Mouse (Mus musculus) cerebellum, postnatal 4 days (tissue): ENCODE measurements around the gene Rfpl4.
A peak's percentile ranks its signal among the peaks of the same experiment; 100 is the strongest.
"Not testable (repeated sequence)": the region's sequence is repeated elsewhere in the genome, so short reads cannot be mapped to it uniquely, and the experiment has no call there.

Experiments used
- DNase-seq, 2 experiments: peaks; one replicate each; pipeline ENCODE4 v3.0.0; 2022; ENCODE audit warnings: low spot score in 2 of 2, mixed read lengths in 1 of 2

The Rfpl4 gene

GRCm38 (mm10) chr7:5116850-5117249 lies at the start of gene Rfpl4:
Gene Rfpl4, minus strand, starts transcription at chr7:5116950.
- DNase-seq = no peak

GRCm38 (mm10) chr7:5149570-5149969 lies 32.8 kb upstream of the Rfpl4 start, which contains the start of gene Vmn1r55:
Gene Vmn1r55, minus strand, starts transcription at chr7:5149670.
- not testable (repeated sequence) for DNase-seq

- DNase-seq = peak; percentile 70 to 81
Observed at GRCm38 (mm10) chr7:5125549-5126406, 9.0 kb upstream of the Rfpl4 start, which contains the start of gene Rasl2-9. Gene Rasl2-9, minus strand, starts transcription at chr7:5125950.

GRCm38 (mm10) chr7:5125078-5125477 lies 8.3 kb upstream of the Rfpl4 start:
- no peak for DNase-seq

GRCm38 (mm10) chr7:5112701-5113100 lies 4.0 kb downstream of the Rfpl4 start:
- no peak for DNase-seq

GRCm38 (mm10) chr7:5109301-5109700 lies 7.4 kb downstream of the Rfpl4 start:
- DNase-seq = no peak

DNA sequence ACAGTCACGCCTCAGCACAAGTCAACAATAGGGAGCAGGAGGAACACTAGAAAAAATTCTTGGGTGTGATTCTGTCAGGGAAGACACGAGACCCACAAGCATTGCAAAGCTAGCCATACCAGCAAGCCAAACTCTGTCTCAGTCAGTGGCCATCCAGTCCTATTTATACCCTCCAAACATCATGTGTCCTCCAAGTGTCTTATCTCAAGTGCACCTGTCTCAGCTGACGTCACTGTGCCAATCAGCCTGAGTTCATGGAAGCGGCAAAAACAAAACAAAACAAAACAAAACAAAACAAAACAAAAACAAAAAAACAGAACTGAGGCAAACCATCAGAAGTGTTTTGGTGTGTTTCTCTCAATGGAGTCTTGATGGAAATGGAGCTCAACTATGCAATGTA lies 8.5 kb downstream of the Rfpl4 start:
- DNase-seq = no peak

- no peak for DNase-seq
Observed at GRCm38 (mm10) chr7:5102564-5102963, 14.2 kb downstream of the Rfpl4 start.

DNA sequence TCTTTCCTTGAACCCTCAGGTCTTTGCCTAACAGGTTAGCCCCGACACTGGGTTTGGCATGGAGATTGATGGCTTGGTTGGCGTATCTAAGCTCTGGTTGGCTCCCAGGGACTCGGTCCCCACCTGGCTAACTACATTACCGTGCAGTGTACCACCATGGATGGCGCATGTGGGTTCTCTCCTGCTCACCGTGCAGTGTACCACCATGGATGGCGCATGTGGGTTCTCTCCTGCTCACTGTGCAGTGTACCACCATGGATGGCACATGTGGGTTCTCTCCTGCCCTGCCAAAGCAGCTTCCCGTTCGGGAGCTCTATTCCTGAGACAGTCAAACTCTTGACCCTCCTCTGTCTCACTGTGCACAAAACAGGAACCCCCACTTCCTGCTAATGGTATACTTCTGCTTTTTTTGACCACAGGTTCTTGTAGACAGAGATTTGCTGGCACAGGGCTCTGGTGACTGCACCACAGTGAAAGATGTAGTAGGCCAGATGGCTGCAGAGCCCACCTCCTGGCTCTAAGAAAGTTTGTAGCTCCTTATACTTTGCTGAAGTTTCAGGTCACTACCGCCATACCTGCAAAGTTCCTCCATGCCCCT lies 15.6 kb downstream of the Rfpl4 start:
- DNase-seq = no peak

- no peak for DNase-seq
Observed at GRCm38 (mm10) chr7:5099796-5100195, 17.0 kb downstream of the Rfpl4 start.

DNA sequence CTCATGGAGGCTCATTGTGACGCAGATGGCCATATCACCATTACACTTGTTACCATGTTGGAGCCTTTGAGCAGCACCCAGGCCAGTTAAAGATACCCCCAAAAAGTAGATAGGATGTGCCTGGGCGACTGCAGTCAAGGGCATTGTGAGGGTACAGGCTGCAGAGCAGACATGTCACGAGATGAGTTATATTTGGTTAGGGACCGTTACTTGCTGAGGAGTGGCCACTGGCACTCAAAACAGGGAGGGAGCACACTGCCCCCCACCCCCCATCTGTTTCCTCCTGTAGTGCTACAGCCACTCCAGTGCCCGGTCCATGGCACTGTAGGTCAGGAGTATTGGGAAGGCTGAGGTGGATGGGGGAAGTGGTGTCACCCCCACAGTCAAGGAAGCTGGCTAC lies 18.0 kb downstream of the Rfpl4 start:
- DNase-seq = no peak

DNA sequence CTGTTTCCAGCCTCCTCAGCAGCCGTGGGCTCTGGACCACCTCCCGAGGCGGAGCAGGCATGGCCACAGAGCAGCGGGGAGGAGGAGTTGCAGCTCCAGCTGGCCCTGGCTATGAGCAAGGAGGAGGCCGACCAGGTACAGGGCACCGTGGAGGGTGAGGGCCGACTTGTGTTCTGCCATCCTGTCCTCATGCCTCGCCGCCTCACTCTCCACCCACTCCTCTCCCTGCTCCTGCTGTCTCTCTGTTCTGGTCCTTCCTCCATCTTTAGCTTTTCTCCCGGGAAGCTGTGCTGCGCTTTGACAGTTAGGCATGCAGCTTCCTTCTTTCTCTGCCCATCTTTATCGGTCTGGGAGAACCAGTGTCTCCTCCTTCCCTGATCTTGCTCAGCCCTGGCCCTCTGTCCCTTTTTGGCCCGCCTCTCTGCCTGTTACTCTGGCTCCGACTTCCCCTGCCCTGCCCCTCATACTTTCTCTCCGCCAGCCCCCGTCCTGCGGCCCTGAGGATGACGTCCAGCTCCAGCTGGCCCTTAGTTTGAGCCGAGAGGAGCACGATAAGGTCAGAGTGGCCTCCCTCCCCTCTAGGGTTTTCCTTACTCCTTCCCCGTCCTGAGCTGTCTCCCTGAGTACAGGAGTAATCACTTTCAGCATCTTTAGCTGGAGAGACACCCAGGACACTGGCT lies 23.8 kb downstream of the Rfpl4 start:
- no peak for DNase-seq

GRCm38 (mm10) chr7:5092381-5092780 lies 24.4 kb downstream of the Rfpl4 start:
- no peak for DNase-seq

- DNase-seq = no peak
Observed at GRCm38 (mm10) chr7:5091008-5091728, 25.6 kb downstream of the Rfpl4 start.

GRCm38 (mm10) chr7:5089853-5090252 lies 26.9 kb downstream of the Rfpl4 start:
- DNase-seq = no peak

GRCm38 (mm10) chr7:5087886-5088285 lies 28.9 kb downstream of the Rfpl4 start:
- DNase-seq = no peak

- no peak for DNase-seq
Observed at GRCm38 (mm10) chr7:5086921-5087440, 29.8 kb downstream of the Rfpl4 start.

- no peak for DNase-seq
Observed at GRCm38 (mm10) chr7:5085512-5085911, 31.2 kb downstream of the Rfpl4 start.

DNA sequence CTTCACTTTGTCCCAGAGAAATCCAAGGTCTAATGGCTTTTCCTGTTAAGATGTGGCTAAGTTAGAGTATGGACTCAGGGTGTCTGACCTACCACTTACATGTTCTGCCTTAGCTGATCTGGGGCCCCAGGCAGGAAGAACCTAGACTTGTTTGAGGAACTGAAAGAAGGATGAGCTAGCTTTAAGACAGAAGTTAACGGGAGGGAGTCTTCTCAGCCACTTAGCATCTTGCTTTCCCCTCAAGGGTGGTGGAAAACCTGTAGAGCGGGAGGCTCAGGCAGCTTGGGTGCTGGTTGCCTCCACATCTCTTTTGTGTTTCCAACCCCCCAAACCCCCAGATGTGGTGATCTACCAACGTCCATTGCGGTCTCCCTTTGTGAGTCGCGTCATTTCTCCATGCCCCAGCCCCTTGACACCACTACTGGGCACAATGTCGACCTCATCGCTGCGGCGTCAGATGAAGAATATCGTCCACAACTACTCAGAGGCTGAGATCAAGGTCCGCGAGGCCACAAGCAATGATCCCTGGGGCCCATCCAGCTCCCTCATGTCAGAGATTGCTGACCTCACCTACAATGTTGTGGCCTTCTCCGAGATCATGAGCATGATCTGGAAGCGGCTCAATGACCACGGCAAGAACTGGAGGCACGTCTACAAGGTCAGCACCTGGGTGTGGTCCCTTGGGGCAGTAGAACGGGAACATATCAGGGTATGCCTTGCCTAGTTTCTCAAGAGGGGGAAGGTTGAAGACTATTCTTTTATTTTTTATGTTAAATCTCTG lies 33.2 kb downstream of the Rfpl4 start:
- no peak for DNase-seq

- DNase-seq = no peak
Observed at GRCm38 (mm10) chr7:5081939-5082338, 34.8 kb downstream of the Rfpl4 start.

DNA sequence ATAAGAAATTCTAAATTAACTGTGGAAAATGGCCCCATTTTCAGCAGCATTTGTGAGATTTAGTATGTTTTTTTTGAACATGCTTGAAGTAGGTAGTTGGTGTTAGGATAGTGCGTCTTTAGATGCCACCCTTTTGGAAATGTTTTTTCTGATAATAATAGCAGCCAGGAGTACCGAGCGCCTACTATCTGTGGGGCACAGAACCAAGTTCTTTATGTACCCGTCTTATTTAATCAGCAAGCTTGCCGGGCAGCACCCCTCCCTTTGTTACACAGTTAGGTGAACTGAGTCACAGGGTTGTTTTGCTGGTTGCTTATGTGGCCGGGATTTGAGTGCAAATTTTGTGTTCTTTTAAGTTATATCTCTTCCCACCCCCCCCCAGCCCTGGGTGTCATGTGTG lies 35.5 kb downstream of the Rfpl4 start:
- DNase-seq = no peak
